Mouse (Mus musculus) T-helper 17 cell (primary cell): Measurements from ENCODE around the gene Sec24b.

ENCODE experiments used
- in situ Hi-C, 2 experiments: fragments of 300-600 bp; cut with MboI, MseI; formaldehyde crosslinking; loops; 1 replicate in 1 of 2; 2 replicates in 1 of 2; pipeline ENCODE4 v1.15.1; 2025; ENCODE audit warnings: high pct_unique_total_duplicates in 2 of 2

Sec24b gene

GRCm38 (mm10) chr3:130061281-130061680 is at the start of gene Sec24b:
Gene Sec24b (minus strand): TSS chr3:130061553.
- in situ Hi-C loops = loop anchor here (5.0 kb wide), 2 partner anchors 89 to 94 kb away; partner anchors contain the start of gene Mcub (in 1 of the 2)

DNA sequence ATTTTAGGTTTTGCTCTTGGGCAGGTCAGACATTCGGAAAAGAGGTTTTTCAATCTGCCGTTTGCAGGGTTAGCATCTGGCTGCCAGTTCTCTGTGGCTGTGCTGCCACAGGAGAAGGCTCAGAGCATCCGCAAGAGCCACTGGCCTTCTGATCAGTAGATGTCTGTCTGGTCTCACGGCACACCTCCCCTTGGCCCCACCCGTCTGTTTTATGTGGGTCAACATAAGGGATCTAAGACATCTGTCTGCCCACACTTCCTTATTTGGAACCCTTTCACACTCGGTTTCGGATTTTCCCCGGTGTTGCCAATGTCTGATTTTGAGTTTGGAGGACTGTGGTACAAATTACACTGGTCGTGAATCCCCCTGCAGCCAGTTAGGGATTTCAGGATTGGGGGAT is 43.1 kb upstream of the Sec24b start:
- in situ Hi-C loops = loop anchor here in 1 of 2 experiments (5.0 to 10.0 kb wide), 3 partner anchors 268 to 590 kb away; no protein-coding TSS in a partner anchor

DNA sequence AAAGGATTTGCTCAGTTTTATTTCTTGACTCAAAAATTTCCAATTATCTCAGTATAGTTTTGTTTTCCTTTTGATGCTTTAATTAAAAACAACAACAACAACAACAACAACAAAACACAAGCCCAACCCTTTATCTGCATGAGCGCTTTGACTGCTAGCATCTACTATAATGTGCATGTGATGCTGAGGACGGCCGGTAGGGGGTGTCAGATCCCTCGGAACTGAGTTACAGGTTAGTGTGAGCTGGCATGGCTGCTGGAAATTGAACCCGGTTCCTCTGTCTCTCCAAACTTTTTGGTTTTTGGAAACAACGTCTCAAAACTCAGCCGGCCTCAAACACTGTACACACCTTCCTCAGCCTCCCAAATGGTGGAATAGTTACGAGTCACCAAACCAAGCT is 42.1 kb upstream of the Sec24b start:
- in situ Hi-C loops = loop anchor here in 1 of 2 experiments (5.0 to 10.0 kb wide), 3 partner anchors 269 to 591 kb away; no protein-coding TSS in a partner anchor

DNA sequence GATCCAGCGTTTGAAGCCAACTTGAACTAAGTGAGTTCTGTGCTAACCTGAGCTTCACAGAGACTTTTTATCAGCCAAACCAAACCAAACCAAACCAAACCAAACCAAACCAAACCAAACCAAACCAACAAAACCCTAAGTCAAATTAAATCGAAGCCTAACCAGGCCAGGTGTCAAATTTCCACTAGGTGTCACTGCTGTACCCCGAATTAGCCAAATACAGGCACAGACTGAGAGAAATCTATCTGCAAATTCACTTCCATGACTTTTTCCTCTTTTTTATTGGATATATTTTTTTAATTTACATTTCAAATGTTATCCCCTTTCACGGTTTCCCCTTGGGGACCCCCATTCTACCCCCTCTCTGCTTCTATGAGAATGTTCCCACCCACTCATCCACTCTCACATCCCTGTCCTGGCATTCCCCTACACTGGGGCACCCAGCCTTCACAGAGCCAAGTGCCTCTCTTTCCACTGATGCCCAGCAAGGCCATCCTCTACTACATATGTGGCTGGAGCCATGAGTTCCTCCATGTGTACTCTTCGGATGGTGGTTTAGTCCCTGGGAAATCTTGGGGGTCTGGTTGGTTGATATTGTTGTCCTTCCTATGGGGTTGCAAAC is 33.9 kb upstream of the Sec24b start:
- in situ Hi-C loops = loop anchor here in 1 of 2 experiments (5.0 to 25.0 kb wide), 3 partner anchors 482 to 783 kb away; no protein-coding TSS in a partner anchor

DNA sequence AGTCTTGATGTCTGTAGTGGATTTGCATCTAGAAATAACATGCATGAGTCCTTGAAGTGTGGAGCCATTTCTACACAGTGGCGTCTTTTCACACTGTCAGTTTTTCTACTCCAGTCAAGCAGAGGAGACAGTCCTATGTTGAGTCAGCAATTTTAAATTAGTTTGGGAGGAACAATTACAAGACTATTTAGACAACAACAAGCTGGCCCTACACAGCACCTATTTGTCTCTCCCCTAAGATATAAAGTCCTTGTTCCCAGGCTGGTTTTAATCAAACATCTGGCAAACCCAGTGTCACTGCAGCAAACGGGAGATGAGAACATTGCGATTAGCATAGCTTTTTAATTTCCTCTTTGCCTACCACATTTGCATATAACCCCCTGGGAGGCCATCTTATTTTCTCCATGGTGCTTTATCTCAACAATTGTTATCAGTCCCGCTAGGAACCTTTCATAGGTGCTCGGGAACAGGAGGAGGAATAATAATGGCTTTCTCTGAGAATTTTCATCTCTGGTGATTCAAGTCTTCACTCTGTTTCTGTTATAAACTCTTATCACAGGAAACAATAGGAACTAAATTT is 32.9 kb upstream of the Sec24b start:
- in situ Hi-C loops = loop anchor here in 1 of 2 experiments (25.0 kb wide), 1 partner anchor 782 kb away; no protein-coding TSS in a partner anchor

DNA sequence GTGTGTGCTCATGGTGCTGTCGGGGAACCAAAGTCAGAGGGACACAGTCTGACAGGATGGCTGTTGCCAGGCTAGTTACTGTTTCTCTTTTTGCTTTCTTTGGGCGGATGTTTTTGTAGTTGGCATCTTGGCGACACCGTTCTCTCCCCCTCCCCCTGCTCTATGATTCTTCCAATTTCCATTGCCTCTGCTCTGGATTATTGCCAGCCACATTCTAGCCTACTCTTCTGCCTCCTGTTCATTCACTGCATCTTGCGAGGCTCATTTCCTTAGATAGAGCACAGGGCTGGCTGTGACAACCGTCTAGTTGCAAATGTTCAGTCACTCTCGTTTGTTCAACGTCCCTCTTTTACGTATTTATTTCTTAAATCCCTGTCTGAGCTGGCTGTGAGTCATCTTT is 29.1 kb upstream of the Sec24b start:
- in situ Hi-C loops = loop anchor here in 1 of 2 experiments (25.0 kb wide), 1 partner anchor 778 kb away; no protein-coding TSS in a partner anchor

DNA sequence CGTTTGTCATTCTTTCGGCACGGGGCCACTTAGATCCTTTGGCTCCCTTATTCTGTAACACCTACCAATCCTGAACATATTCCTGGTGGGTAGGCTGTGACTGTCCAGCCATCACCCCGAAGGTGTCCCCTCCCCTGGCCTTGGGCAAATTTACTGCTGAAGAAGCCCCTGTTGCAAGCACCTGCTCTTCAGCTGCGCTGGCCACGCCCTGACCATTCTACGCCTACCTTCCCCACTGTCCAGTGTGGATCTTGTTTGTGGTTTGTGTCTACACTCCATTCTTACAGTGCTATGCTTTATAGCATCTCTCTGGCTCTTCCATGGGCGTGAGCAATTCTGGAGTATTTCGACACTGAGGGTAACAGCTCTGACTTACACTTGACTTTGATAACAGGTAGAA is 27.3 kb upstream of the Sec24b start:
- in situ Hi-C loops = loop anchor here in 1 of 2 experiments (10.0 to 25.0 kb wide), 2 partner anchors 364 to 776 kb away; no protein-coding TSS in a partner anchor

DNA sequence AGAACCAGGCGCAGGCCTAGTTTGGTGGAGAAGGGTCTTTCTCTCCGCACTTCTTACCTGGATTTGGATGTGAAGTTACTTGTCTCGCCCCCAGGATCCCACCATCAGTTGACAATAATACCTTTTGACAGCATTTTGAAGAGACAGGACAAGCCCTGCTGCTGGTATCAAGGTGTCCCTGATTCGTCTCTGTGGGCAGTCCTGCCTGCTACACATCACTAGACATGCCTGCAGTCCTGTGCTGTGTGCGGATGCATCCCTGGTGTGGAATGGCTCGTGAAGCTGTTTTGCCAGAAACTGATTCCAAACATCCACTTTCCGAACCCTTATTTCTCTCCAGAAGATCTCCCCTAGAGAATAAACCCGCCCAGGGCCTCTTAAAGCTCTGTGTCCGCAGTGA is 26.1 kb upstream of the Sec24b start:
- in situ Hi-C loops = loop anchor here in 1 of 2 experiments (10.0 to 25.0 kb wide), 2 partner anchors 363 to 775 kb away; no protein-coding TSS in a partner anchor

DNA sequence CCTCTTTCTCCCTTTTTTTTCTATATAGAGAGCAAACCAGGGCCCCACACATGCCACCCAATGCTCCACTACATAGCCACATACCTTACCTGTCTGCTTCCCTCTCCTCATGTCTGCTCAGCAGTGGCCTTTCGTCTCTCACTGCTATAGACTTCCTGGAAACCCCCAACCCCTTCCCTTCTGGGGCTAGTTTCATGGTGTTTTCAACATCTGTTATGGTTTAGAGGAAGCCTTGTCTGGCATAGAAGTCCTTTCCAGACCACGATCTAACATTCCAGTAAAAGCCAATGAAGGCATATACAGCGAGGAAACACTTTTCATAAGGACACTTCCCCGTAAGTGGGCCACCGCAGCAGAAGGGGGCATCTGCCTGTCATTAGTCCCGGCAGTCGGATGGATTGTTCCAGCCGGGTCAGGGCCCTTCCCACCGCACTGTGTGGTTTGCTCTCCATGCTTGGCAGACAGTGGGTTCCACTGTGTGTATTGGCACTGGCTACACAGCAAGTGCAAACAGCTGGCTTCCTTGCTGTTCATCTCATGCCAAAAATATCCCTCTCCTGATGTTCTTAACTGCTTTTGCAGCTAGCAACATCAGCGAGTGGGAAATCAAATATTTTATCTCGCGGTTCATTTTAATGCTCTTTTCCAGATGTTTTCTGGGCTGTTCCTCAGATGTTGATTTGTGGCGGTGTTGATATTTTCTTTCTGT is 25.2 kb upstream of the Sec24b start:
- in situ Hi-C loops = loop anchor here in 1 of 2 experiments (10.0 to 25.0 kb wide), 2 partner anchors 362 to 774 kb away; no protein-coding TSS in a partner anchor

DNA sequence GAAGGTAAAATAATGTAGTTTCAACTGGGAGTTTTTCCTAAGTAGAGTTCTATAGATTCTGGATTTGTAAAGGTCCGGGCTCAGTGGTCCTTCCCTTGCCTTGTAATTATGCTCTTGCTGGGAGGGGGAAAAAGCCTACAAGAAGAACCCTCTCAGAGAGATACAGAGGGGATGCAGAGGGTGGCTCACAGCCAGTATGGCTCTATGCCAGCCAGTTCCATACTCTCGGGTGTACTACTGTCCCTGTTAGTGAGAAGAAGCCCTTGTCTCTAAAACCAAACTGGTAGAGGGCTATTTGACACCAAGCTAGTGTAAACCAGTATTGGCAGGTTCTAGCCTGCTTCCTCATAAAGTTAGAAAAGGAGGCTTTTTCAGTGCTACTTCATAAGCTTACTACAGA is 22.0 kb upstream of the Sec24b start:
- in situ Hi-C loops = loop anchor here (5.0 to 25.0 kb wide), 4 partner anchors 166 to 771 kb away; no protein-coding TSS in a partner anchor

DNA sequence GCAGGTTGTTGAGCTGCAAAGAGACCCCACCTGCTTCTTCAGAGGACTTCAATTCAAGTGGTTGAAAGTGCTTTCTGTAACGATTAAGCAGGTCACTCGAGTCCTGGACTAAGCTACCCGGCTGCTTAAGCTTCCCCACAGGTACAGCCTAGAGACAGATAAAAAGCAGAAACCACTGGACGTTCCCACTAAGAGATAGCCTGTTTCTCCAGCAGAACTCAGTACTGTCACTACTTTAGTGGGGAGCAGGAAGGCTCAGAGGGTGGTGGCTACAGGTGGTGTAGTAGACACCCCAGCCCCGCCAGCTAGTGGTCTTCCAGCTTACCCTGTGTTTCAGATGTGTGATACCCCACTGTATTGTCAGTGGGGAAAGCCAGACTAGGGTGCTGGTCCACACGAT is 19.3 kb upstream of the Sec24b start:
- in situ Hi-C loops = loop anchor here (5.0 to 25.0 kb wide), 4 partner anchors 163 to 768 kb away; no protein-coding TSS in a partner anchor

GRCm38 (mm10) chr3:130079794-130080193 is 18.4 kb upstream of the Sec24b start:
- in situ Hi-C loops = loop anchor here (5.0 to 25.0 kb wide), 4 partner anchors 162 to 767 kb away; no protein-coding TSS in a partner anchor

DNA sequence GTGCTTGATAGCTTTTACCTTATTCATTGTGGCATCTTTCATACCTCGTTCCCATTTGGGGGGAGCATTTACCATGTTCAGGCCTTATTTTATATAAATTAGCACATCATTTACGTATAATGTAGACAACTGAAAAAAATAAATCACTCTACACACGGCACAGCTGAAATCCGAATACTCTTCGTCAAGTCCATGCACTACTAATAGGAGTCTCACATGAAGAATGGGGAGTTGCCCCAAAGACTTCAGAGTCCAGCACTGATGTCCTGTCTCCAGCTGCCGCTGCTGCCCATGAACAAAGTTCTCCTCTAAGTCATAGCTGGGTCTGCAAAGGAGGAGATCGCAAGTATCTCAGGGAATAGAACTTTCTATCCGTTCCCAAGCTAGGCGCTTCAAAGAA is 15.9 kb upstream of the Sec24b start:
- in situ Hi-C loops = loop anchor here in 1 of 2 experiments (25.0 kb wide), 1 partner anchor 765 kb away; no protein-coding TSS in a partner anchor

GRCm38 (mm10) chr3:130075746-130076145 is 14.4 kb upstream of the Sec24b start:
- in situ Hi-C loops = loop anchor here in 1 of 2 experiments (25.0 kb wide), 1 partner anchor 763 kb away; no protein-coding TSS in a partner anchor

DNA sequence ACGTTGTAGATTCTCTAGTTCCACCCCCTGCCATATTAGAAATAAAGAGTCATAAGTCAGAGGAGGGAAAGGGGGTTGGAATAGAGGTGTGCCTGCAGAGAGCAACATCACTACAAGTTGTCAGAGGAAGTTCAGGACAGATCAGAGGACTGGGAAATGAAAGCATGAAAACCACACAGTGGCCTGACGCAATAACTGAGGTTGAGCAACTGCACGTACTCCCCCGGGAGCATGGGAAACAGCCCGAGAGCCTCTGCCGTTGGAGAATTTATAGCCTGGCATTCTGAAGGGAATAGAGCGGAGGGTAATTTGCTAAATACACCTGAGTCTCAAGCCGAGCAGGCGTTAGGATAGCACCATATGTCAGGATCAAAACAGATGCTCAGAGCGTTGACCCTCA is 11.7 kb upstream of the Sec24b start:
- in situ Hi-C loops = no loop called here

- in situ Hi-C loops = no loop called here
Observed at GRCm38 (mm10) chr3:130071918-130072317, 10.6 kb upstream of the Sec24b start.

GRCm38 (mm10) chr3:130060396-130061029 is 840 bp downstream of the Sec24b start:
- in situ Hi-C loops = loop anchor here (5.0 kb wide), 2 partner anchors 88 to 93 kb away; partner anchors contain the start of gene Mcub (in 1 of the 2)

GRCm38 (mm10) chr3:130059805-130060395 is 1.5 kb downstream of the Sec24b start:
- in situ Hi-C loops = loop anchor here (5.0 kb wide), 2 partner anchors 88 to 93 kb away; partner anchors contain the start of gene Mcub (in 1 of the 2)

- in situ Hi-C loops = no loop called here
Observed at GRCm38 (mm10) chr3:130058488-130058887, 2.9 kb downstream of the Sec24b start.

GRCm38 (mm10) chr3:130057569-130058345 is 3.6 kb downstream of the Sec24b start:
- in situ Hi-C loops = no loop called here
